Mouse (Mus musculus) CH12F3 (cell line): ENCODE results near the gene Eif3a.

Source experiments
- in situ Hi-C: fragments of 300-500 bp; cut with MboI; formaldehyde crosslinking; loops from 2 replicates; pipeline ENCODE4 v1.14.3; 2020; ENCODE audit warnings: low sequenced_read_pairs

The Eif3a gene

GRCm38 (mm10) chr19:60790551-60791161 is at the start of gene Eif3a:
TSS of gene Eif3a (minus strand) at chr19:60790658.
- in situ Hi-C loops = no loop called here

DNA sequence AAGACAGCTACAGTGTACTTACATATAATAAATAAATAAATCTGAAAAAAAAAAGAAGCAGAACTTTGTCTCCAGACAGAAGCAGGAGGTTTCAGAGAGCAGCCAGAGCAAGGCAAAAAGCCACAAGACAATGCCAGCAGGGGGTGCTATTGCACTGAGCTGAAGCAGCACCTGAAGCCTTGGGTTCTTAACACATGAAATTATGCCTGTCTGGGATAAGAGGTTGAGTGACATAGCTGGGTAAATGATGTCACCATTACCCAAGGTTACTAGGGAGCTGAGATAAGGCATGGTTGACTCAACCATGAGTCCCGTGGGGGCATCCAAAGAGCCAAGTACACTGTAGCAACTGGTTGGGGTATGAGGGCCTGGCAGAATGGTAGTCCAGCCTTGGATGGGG is 47.3 kb upstream of the Eif3a start:
- in situ Hi-C loops = no loop called here

- in situ Hi-C loops = no loop called here
These were observed 28.2 kb upstream of the Eif3a start for GRCm38 (mm10) chr19:60818677-60819076.

- in situ Hi-C loops = no loop called here
These were observed 22.7 kb upstream of the Eif3a start for GRCm38 (mm10) chr19:60813133-60813532.

DNA sequence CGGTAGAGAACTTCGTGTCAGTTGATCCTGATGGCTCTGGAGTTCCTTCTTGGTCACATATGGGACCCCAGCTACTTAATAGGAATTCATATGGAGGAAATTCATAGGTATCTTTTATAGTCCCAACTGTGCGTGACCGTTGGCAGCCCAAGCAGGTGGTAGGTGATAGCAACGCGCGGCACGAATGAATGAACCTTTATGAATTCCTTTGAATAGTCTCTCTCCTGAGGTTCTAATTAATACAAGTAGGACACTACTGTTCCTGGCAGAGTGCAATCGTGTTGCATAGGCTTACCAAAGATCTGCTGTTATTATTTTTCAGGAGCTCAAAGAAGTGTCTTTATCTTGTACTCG is 21.6 kb upstream of the Eif3a start:
- in situ Hi-C loops = no loop called here

GRCm38 (mm10) chr19:60811098-60812035 is 20.9 kb upstream of the Eif3a start, which contains the start of gene Fam45a:
TSS of gene Fam45a (plus strand) at chr19:60811585.
- in situ Hi-C loops = no loop called here

DNA sequence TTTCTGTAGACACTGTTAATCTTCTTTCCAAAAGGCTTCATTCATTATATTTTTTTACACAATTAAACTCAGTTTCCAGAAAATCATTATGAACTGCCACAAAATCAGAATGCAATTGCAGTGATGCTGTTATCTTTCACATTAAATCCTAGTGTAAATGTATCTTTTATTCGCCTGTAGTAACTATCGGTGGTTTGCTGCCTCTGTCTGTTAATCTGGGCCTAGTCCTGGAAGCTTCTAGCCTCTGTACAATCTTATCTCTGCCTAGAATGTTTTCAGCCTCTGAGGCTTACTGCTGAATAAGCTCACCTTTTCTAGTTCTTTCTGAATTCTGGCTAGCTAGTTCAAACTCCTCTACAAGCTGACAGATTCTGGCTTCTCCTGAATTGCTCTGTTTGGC is 19.5 kb upstream of the Eif3a start:
- in situ Hi-C loops = no loop called here

GRCm38 (mm10) chr19:60804903-60805302 is 14.4 kb upstream of the Eif3a start:
- in situ Hi-C loops = no loop called here

DNA sequence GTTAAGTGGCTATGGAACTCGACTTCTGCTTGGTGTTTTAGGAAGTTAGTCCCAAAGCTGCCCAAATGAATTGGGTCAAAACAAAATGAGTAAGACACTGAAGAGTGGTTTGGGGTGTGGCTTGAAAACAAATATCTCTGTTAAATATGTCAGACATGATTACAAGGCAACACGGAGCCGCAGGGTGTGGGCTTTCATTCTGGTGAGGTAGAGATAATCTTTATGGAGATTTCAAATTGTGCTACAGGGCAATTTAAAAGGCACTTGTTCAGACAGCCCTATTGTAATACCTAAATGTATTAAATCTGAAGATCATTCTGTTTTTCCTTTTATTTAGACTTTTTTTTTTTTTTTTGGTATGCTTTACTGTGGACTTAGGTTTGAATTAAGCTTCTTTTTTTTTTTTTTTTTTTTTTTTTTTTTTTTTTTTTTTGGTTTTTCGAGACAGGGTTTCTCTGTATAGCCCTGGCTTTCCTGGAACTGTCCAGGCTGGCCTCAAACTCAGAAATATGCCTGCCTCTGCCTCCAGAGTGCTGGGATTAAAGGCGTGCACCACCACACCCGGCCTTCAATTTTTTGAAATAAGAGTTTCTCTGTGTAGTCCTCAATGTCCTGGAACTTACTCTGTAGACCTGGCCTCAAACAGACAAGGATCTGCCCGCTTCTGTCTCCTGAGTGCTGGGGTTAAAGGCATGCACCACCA is 9.6 kb upstream of the Eif3a start:
- in situ Hi-C loops = no loop called here

DNA sequence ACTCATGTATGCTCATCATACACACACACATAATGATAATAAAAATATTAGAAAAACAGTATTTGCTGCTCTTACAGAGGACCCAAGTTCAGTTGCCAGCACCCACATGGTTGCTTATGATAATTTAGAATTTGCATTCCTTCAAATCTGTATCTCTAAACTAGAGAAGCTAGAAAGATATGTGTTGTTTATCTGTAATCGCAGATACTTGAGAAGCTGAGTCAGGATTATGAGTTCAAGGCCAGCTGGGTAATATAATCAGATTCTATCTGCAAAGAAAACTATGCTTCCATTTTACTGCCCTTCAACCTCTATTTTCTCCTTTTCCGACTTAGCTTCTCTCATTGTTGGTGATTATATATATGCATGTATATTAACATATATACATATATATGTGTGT is 7.0 kb upstream of the Eif3a start:
- in situ Hi-C loops = no loop called here

DNA sequence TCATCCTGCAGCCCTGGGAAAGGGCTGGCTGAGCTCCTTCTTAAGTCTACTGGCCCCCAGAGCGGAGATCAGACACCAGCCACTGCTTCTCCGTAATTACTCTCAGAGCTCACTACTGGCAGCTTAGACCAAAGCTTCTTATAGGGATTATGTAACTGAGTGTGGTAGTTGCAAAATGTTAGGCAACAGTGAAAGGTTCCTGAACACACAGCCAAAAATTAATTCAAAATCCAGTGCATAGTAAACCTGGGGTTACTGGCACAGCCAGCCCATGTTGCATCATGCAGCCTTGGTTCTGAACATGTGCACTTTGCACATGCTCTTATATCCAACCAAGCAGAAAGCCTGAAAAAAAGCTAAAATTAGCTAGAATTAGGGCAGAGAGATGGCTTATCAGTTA is 4.8 kb upstream of the Eif3a start:
- in situ Hi-C loops = no loop called here

- in situ Hi-C loops = no loop called here
These were observed 2.8 kb upstream of the Eif3a start for GRCm38 (mm10) chr19:60793170-60793707.

DNA sequence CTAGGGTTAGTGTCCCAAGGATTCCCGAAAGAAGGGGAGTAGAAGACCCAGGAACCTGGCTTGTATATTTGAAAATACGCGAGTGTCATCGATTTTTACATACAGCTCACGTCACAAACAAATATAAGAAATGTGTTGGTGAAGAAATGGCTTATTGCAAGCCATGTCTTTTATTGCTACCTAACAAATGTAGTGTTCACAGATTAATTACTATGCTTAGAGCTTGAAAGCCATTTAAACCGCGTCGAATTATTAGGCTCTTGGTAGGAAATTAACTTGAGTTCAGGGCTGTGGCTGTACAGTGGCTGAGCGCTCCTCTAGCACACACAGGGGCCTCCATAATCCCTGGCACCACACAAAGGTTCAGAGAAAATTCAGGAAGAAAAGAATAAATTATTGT is 706 bp upstream of the Eif3a start:
- in situ Hi-C loops = no loop called here

- in situ Hi-C loops = no loop called here
These were observed 445 bp downstream of the Eif3a start for GRCm38 (mm10) chr19:60789919-60790506.

DNA sequence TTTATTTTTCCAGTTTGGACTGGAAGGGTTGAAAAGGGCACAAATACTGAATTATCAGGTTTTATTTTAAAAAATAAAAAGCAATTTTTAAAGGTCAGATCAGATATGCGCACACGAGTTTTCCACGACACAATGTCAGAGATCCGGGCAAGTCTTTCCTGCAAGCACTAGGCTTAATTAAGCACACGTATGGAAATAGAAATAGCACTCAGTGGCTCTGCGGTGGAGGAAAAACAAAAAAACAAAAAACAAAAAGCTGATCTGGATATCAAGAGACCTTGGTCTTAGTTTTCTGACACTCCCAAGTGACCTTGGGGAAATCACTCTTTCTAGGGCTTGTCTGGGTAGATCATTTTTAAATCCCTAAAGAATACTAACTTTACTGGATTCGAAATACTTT is 1.0 kb downstream of the Eif3a start:
- in situ Hi-C loops = no loop called here

GRCm38 (mm10) chr19:60788214-60788960 is 2.1 kb downstream of the Eif3a start:
- in situ Hi-C loops = no loop called here

DNA sequence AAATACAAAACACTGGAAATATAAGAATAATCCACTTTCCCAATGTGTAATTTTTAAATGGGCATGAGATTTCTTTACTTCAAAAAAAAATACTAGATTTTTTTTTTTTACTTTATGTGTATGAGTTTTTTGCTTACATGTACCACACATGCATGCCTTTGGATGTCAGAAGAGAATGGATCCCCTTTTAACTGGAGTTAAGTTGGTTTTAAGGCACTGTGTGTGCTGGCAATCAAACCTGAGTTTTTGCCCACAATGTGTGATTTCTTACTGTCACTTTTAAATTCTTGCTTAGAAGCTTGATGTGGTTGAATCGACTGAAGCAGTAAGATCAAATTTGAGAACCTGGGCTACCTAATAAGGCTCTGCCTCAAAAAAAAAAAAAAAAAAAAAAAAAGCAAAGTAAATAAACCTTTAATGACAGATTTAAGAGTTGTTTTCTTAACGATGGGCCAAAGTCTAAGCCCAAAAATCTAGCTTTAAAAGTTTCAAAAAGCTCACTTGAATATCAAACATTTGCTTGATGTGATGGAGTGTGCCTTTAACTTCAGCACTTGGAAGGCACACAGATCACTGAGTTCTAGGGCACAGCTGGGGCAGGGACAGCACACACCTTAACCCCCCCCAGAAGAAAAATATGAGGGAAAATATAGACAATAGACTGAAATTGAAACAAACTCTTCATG is 2.9 kb downstream of the Eif3a start:
- in situ Hi-C loops = no loop called here

DNA sequence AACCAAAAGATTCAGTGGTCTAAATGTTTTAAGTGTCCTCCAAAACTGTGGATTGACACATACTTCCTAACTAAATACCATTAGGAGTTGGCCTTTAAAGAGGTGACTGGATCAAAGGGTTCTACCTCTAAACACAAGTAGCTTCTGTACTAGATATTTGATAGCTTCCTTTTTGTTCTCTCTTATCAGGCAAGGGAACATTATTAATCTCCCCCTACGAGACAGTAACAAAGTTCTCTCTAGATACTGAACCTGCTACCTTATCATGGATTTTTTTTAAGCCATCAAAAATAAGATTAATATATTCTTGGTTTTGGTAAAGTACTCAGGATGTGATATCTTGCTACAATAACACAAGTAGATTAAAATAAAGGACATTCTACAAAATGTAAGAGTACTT is 5.7 kb downstream of the Eif3a start:
- in situ Hi-C loops = no loop called here

DNA sequence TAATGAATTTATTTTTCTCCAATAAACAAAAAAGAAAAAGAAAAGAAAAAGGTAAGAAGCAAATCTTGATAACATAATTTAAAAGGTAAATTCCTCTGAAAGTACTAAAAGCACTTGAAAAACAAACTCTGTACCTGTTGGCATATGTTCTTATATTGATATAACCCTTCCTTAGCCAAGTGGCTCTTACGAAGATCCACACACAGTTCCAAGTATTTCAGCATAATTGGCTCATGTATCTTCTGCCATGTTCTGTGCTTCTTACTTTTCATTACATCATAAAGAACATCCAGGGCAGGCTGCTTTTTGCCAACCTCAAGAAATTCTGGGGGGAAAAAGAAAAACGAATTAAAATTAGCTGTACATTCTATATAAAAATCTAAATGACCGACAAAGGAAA is 8.4 kb downstream of the Eif3a start:
- in situ Hi-C loops = no loop called here

DNA sequence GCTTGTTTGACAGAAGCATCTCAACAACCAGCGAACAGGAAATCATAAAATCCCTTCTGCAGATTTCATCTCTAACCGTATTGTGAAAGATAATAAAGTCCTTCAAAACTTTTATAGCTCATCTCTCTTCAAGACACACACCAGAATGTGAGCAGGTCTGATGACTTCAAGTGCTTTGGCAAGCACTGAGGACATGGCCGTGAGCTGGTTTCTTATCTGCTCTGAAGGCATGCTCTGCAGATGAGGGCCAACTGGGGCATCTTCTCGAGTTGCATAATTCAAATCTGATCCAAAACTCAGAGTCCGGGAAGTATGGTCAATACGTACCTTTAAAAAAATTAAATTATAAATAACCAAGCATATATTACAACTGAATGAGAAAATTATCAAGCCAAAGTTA is 17.1 kb downstream of the Eif3a start:
- in situ Hi-C loops = no loop called here
